Mouse (Mus musculus) liver, adult 2 months (tissue): Measurements from ENCODE around the gene Pdxk. TPM values are rescaled to one million over a fixed set of nuclear protein-coding genes. Genes with fewer than 3 reads are reported as not detected.
A peak's percentile ranks its signal among the peaks of the same experiment; 100 is the strongest.

Experiments
- DNase-seq: peaks from one replicate; pipeline ENCODE4 v3.0.0-alpha.2; 2011; ENCODE audit warnings: low read depth, low spot score; ENCODE audit errors: extremely low read depth
- H3K27ac ChIP-seq: fragments of 200-500 bp; replicated peaks from 2 replicates; pipeline ENCODE4 v1.5.1; 2012; ENCODE audit warnings: low read depth, mild to moderate bottlenecking, control low read depth, inconsistent platforms, low read length; ENCODE audit not compliant: insufficient read depth
- H3K27me3 ChIP-seq: fragments of 200-500 bp; 2 replicates; pipeline ENCODE4 v1.6.1; 2012; ENCODE audit warnings: mild to moderate bottlenecking, moderate library complexity, low read length, inconsistent platforms; ENCODE audit not compliant: control insufficient read depth, insufficient read depth
- H3K36me3 ChIP-seq: fragments of 200-500 bp; 2 replicates; pipeline ENCODE4 v1.6.1; 2012; ENCODE audit warnings: low read length, inconsistent platforms; ENCODE audit not compliant: control insufficient read depth, insufficient read depth
- H3K4me1 ChIP-seq: fragments of 200-500 bp; 2 replicates; pipeline ENCODE4 v1.6.1; 2011; ENCODE audit warnings: low read length; ENCODE audit not compliant: control insufficient read depth, insufficient read depth
- H3K4me3 ChIP-seq: fragments of 200-500 bp; 2 replicates; pipeline ENCODE4 v1.5.1; 2011; ENCODE audit warnings: low read depth, mild to moderate bottlenecking, control low read depth, low read length, moderate library complexity; ENCODE audit not compliant: insufficient read depth
- H3K79me2 ChIP-seq: fragments of 200-500 bp; 2 replicates; pipeline ENCODE4 v1.6.1; 2012; ENCODE audit warnings: inconsistent platforms, mild to moderate bottlenecking, low read length, moderate library complexity; ENCODE audit not compliant: control insufficient read depth, insufficient read depth
- H3K9ac ChIP-seq: fragments of 200-500 bp; 2 replicates; pipeline ENCODE4 v1.6.1; 2012; ENCODE audit warnings: low read depth, mild to moderate bottlenecking, control low read depth, inconsistent platforms, low read length
- CTCF ChIP-seq: fragments of 200-500 bp; IDR thresholded peaks from 2 replicates; pipeline ENCODE4 v1.5.1; 2011; ENCODE audit warnings: low read depth, low read length, control low read depth
- POLR2A ChIP-seq: fragments of 200-500 bp; IDR thresholded peaks from 2 replicates; pipeline ENCODE4 v1.6.1; 2011; ENCODE audit warnings: low read length, control low read depth; ENCODE audit not compliant: insufficient read depth; ENCODE audit errors: extremely low read depth
- WGBS: fragments of 180-500 bp; shearing (Covaris S2); methylation state at CpG from one replicate; pipeline ENCODE4 v1.1.7; 2018; 5-methylcytosine and 5-hydroxymethylcytosine counted together
- polyA plus RNA-seq: library from polyadenylated mRNA; depleted of rRNA; stranded (reverse); fragments of >200 nt; gene quantifications from 2 replicates; pipeline ENCODE4 v1.2.3, GENCODE M21; 2012
- total RNA-seq: library from RNA; depleted of rRNA; stranded (reverse); fragments of >200 nt; gene quantifications from 2 replicates; pipeline ENCODE4 v1.2.3, GENCODE M21; 2014

Pdxk gene
- total and polyA plus RNA-seq, 2 experiments = 19.9 to 29.2 TPM

DNA sequence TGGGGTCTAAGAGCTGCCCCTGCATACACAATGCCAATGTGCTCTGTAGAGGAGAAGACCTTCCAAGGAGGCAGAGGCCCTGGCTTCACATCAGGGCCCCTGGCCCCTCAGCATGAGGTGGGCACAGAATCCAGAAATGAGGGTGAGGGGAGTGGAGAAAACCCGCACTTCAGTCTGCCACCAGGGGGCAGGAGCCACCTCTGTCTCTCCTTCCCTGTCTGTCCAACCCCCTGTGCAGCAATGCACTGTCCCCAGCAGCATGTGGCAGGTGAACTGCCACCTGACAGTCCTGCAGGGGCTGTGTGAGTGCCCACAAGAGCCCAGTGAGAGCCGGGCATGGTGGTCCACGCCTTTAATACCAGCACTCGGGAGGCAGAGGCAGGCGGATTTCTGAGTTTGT lies 25.2 kb downstream of the Pdxk start:
- TF ChIP-seq POLR2A = no peak
- peak; percentile 66 for TF ChIP-seq CTCF
- no peak for DNase-seq
- Histone ChIP-seq H3K27ac (no peak overlapping the region), H3K4me1 (no peaks in the 10 kb centered on the region), H3K36me3 (peaks cover 6% of the 10 kb centered on the region; the same call in 1 of the 2 replicates), H3K27me3 (no peaks in the 10 kb centered on the region), H3K79me2 (no peaks in the 10 kb centered on the region), H3K9ac (no peak overlapping the region), H3K4me3 (no peak overlapping the region)
- 67% methylated on average over 5 of the region's 5 CpGs for WGBS

DNA sequence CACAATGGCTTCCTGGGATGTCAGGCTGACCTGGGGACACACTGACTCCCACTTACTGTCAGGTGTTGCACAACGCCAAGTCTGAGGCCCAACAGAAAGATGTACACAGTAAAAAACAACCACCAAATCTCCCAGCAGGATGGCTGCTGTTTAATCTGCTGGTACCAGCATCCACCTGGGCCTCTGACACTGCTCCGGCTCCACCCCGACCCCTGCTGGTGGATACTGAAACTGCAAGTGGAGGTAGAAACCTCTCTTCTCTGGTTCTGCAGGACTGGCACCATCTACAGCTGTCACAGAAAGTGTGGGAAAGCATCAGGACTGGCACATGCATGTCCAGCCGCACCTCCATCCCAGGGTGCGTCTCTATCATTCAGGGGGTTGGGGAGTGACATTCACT lies 26.7 kb downstream of the Pdxk start:
- peaks cover 6% of the 10 kb centered on the region; the same call in 1 of the 2 replicates for H3K36me3 ChIP-seq
- H3K27me3 ChIP-seq = no peaks in the 10 kb centered on the region
- H3K27ac ChIP-seq = no peak overlapping the region
- 17% methylated on average over 5 of the region's 5 CpGs for WGBS
- peak; percentile 94 for TF ChIP-seq CTCF
- TF ChIP-seq POLR2A = no peak
- H3K4me1 ChIP-seq = no peaks in the 10 kb centered on the region
- no peak overlapping the region for H3K4me3 ChIP-seq
- no peak for DNase-seq
- H3K9ac ChIP-seq = no peak overlapping the region
- H3K79me2 ChIP-seq = no peaks in the 10 kb centered on the region

DNA sequence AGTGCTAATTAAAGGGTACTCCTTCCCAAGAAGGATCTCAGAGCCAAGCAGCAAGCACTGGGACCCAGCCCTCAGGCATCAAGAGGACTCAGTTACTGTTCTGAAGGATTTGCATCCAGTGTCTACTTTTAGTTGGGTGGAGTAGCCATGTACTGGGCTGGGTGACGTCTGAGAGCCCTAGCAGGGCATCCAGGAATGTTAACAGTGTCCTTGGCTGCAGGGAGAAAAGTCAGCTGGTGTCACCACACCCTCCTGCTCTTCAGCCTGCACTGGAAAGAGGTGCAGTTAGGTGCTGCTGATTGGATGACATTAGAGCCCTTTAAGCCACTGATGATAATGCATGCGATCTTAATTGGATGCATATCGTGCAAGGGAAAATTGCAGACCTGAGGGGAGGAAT lies 31.9 kb downstream of the Pdxk start:
- H3K9ac ChIP-seq = no peak overlapping the region
- H3K4me3 ChIP-seq = no peak overlapping the region
- no peak overlapping the region for H3K27ac ChIP-seq
- no peaks in the 10 kb centered on the region for H3K27me3 ChIP-seq
- no peaks in the 10 kb centered on the region for H3K79me2 ChIP-seq
- TF ChIP-seq CTCF (no peak), POLR2A (no peak)
- DNase-seq = no peak
- H3K36me3 ChIP-seq = peaks cover 3% of the 10 kb centered on the region; the same call in 1 of the 2 replicates
- H3K4me1 ChIP-seq = no peaks in the 10 kb centered on the region
- WGBS = 82% methylated on average over 3 of the region's 3 CpGs

DNA sequence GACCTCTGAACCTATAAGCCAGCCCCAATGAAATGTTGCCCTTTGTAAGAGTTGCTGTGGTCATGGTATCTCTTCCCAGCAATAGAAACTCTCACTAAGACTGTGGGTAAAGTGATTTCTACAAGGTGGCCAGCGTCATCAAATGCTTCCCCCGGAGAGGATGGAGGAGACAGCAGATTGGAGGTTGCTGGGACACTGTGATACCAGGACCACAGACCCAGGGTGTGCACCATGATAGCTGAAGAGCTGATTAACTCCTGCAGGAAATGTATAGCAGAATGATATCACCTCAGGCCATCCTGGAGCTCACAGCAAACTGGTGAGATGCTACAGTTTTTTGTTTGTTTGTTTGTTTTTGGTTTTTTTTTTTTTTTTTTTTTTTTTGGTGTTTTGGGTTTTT lies 35.0 kb downstream of the Pdxk start:
- 89% methylated on average over 2 of the region's 2 CpGs for WGBS
- Histone ChIP-seq H3K9ac (no peak overlapping the region), H3K4me1 (peaks cover 5% of the 10 kb centered on the region; the same call in 1 of the 2 replicates), H3K4me3 (no peak overlapping the region), H3K27me3 (no peaks in the 10 kb centered on the region), H3K79me2 (no peaks in the 10 kb centered on the region), H3K36me3 (peaks cover 3% of the 10 kb centered on the region; the same call in 1 of the 2 replicates), H3K27ac (no peak overlapping the region)
- no peak for TF ChIP-seq CTCF
- no peak for TF ChIP-seq POLR2A
- DNase-seq = no peak

DNA sequence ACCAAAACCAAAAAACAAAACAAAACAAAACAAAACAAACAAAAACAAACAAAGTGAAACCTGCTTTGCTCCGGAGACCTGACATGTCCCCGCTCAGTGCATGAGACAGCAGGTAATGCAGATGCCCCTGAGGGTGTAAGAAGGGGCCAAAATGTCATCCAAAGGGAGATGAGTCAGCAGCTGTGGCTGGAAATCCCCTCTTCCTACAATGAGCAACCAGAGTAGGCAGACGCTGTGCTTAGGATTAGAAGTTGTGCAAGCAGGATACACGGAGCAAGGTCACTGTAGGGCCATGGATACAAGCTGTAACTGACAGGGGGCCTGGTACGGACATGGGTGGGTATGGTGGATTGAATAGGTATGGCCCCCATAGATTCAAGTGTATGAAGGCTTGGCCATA lies 35.6 kb downstream of the Pdxk start:
- Histone ChIP-seq H3K4me1 (peaks cover 5% of the 10 kb centered on the region; the same call in 1 of the 2 replicates), H3K4me3 (no peak overlapping the region), H3K36me3 (peaks cover 3% of the 10 kb centered on the region; the same call in 1 of the 2 replicates), H3K27me3 (no peaks in the 10 kb centered on the region), H3K27ac (no peak overlapping the region), H3K79me2 (no peaks in the 10 kb centered on the region), H3K9ac (no peak overlapping the region)
- WGBS = 50% methylated on average over 5 of the region's 5 CpGs
- TF ChIP-seq POLR2A = no peak
- no peak for TF ChIP-seq CTCF
- no peak for DNase-seq

DNA sequence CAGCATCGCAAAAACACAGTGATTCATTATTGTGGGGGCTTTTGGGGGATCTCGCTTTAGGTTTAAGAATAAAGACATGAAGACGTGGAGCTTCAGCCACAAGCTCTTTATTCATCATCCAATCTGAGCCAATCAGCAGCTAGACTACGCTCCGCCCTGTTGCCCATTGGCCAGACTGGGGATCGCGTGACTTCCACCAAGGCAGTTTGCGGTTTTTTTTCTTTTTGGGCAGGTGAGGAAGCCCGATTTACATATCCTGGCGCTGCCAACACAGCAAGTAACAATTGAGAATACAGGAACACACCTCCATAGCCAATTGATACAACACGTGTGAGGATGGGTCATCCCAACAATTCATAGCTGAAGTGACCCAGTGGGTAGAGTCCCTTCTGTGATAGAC lies 36.7 kb downstream of the Pdxk start:
- whole genome bisulfite sequencing = 96% methylated on average over 11 of the region's 11 CpGs
- no peaks in the 10 kb centered on the region for H3K79me2 ChIP-seq
- no peak overlapping the region for H3K27ac ChIP-seq
- H3K27me3 ChIP-seq = no peaks in the 10 kb centered on the region
- no peak overlapping the region for H3K4me3 ChIP-seq
- DNase-seq = no peak
- TF ChIP-seq CTCF (no peak), POLR2A (no peak)
- peaks cover 3% of the 10 kb centered on the region; the same call in 1 of the 2 replicates for H3K36me3 ChIP-seq
- no peak overlapping the region for H3K9ac ChIP-seq
- peaks cover 5% of the 10 kb centered on the region; the same call in 1 of the 2 replicates for H3K4me1 ChIP-seq
